Mouse (Mus musculus): ENCODE measurements around the gene Ppargc1a.

The Ppargc1a gene

GRCm38 (mm10) chr5:51552483-51553091 lies 14.9 kb downstream of the Ppargc1a start:
- DNase-seq (ENCODE audit: low spot score), result peak; percentile 65

- no peak for DNase-seq (ENCODE audit: low spot score)
Measured at GRCm38 (mm10) chr5:51551852-51552482, 15.6 kb downstream of the Ppargc1a start.

GRCm38 (mm10) chr5:51547442-51548035 lies 20.0 kb downstream of the Ppargc1a start:
- no peak for DNase-seq (ENCODE audit: low spot score)

GRCm38 (mm10) chr5:51546817-51547216 lies 20.7 kb downstream of the Ppargc1a start:
- no peak for DNase-seq (ENCODE audit: low spot score)

- peak; percentile 60 for DNase-seq (ENCODE audit: low spot score)
Measured at GRCm38 (mm10) chr5:51545133-51546049, 22.1 kb downstream of the Ppargc1a start.

GRCm38 (mm10) chr5:51544141-51544735 lies 23.3 kb downstream of the Ppargc1a start:
- DNase-seq (ENCODE audit: low spot score), result no peak

GRCm38 (mm10) chr5:51541557-51541956 lies 26.0 kb downstream of the Ppargc1a start:
- no peak for DNase-seq (ENCODE audit: low spot score)

- DNase-seq (ENCODE audit: low spot score), result peak; percentile 11
Measured at GRCm38 (mm10) chr5:51540816-51541215, 26.7 kb downstream of the Ppargc1a start.

- DNase-seq (ENCODE audit: low spot score), result no peak
Measured at GRCm38 (mm10) chr5:51539563-51539962, 28.0 kb downstream of the Ppargc1a start.

- no peak for DNase-seq (ENCODE audit: low spot score)
Measured at GRCm38 (mm10) chr5:51538319-51538718, 29.2 kb downstream of the Ppargc1a start.

GRCm38 (mm10) chr5:51537646-51538030 lies 29.9 kb downstream of the Ppargc1a start:
- DNase-seq (ENCODE audit: low spot score), result no peak

- no peak for DNase-seq (ENCODE audit: low spot score)
Measured at GRCm38 (mm10) chr5:51537009-51537645, 30.4 kb downstream of the Ppargc1a start.

- DNase-seq (ENCODE audit: low spot score), result no peak
Measured at GRCm38 (mm10) chr5:51534456-51534855, 33.1 kb downstream of the Ppargc1a start.

- DNase-seq (ENCODE audit: low spot score), result no peak
Measured at GRCm38 (mm10) chr5:51531286-51531685, 36.2 kb downstream of the Ppargc1a start.

GRCm38 (mm10) chr5:51529444-51529843 lies 38.1 kb downstream of the Ppargc1a start:
- no peak for DNase-seq (ENCODE audit: low spot score)

- no peak for DNase-seq (ENCODE audit: low spot score)
Measured at GRCm38 (mm10) chr5:51528165-51528498, 39.4 kb downstream of the Ppargc1a start.

GRCm38 (mm10) chr5:51527498-51528164 lies 39.9 kb downstream of the Ppargc1a start:
- DNase-seq (ENCODE audit: low spot score), result peak; percentile 82

- no peak for DNase-seq (ENCODE audit: low spot score)
Measured at GRCm38 (mm10) chr5:51525858-51526257, 41.7 kb downstream of the Ppargc1a start.

- no peak for DNase-seq (ENCODE audit: low spot score)
Measured at GRCm38 (mm10) chr5:51520807-51521206, 46.7 kb downstream of the Ppargc1a start.

- no peak for DNase-seq (ENCODE audit: low spot score)
Measured at GRCm38 (mm10) chr5:51517440-51518187, 49.9 kb downstream of the Ppargc1a start.
